In genomic region chr14:9695217-9695690, GRCm38 (mm10) we compare ENCODE assay signal across 19 mouse cellular contexts.
A peak's percentile ranks its signal among the peaks of the same experiment; 100 is the strongest.
DNase-seq lines count a peak whose midpoint lies in the region; ATAC-seq lines count a peak whose summit lies in the region.
"Had no signal": no experiment of that assay in that cellular context is flagged by ENCODE, and none has a peak within 500 bp of the region (broad histone marks: within the 10 kb centered on the region; RNA-seq: fewer than 3 reads in every experiment).

No protein-coding gene starts in this region.

- H3K4me2 ChIP-seq in hindbrain, embryonic 13.5 days: no peak overlapping the region
- no peak overlapping the region for H3K4me2 ChIP-seq in embryonic facial prominence, embryonic 14.5 days (ENCODE audit: low read depth, low read length)
- H3K4me2 ChIP-seq in midbrain, embryonic 15.5 days: no peak overlapping the region
- H3K4me2 ChIP-seq: embryonic facial prominence, embryonic 15.5 days; intestine, embryonic 15.5 days; limb, embryonic 15.5 days had no signal

- H3K9ac ChIP-seq in hindbrain, embryonic 13.5 days: no peak overlapping the region
- no peak overlapping the region for H3K9ac ChIP-seq in embryonic facial prominence, embryonic 14.5 days (ENCODE audit: low read depth, low read length)
- H3K9ac ChIP-seq in midbrain, embryonic 15.5 days: no peak overlapping the region
- H3K9ac ChIP-seq: embryonic facial prominence, embryonic 15.5 days; intestine, embryonic 15.5 days; limb, embryonic 15.5 days had no signal

- no peaks in the 10 kb centered on the region for H3K9me3 ChIP-seq in hindbrain, embryonic 10.5 days
- no peaks in the 10 kb centered on the region for H3K9me3 ChIP-seq in hindbrain, embryonic 13.5 days
- H3K9me3 ChIP-seq in embryonic facial prominence, embryonic 14.5 days (ENCODE audit: control insufficient read depth, low read length): no peaks in the 10 kb centered on the region
- H3K9me3 ChIP-seq in midbrain, embryonic 15.5 days: no peaks in the 10 kb centered on the region
- H3K9me3 ChIP-seq: embryonic facial prominence, embryonic 15.5 days; heart, embryonic 10.5 days; intestine, embryonic 15.5 days; limb, embryonic 15.5 days had no signal

- DNase-seq in hindbrain, embryonic 10.5 days (ENCODE audit: low spot score): peak; percentile 6
- peak; percentile 63 for DNase-seq in Muller cell, postnatal 12 days (ENCODE audit: inconsistent ontology term)
- DNase-seq in embryonic facial prominence, embryonic 14.5 days (ENCODE audit: low spot score): peak; percentile 15
- DNase-seq in heart, adult 9 months (ENCODE audit: low spot score in 2 of 2): no peak
- no peak for DNase-seq in spleen, adult 12 weeks (ENCODE audit: low spot score)
- DNase-seq in lung, postnatal 25 days (ENCODE audit: low spot score): no peak
- DNase-seq: adrenal gland, postnatal 14 days; cerebellum, postnatal 10 days; gastrocnemius, postnatal 14 days; heart, postnatal 14 days; lung, adult 18-20 months; lung, postnatal 4 days had no signal

- no peak for ATAC-seq in hindbrain, embryonic 13.5 days (ENCODE audit: low FRiP score)
- no peak for ATAC-seq in embryonic facial prominence, embryonic 14.5 days (ENCODE audit: low read depth)
- ATAC-seq in midbrain, embryonic 15.5 days (replicated peaks): peak; percentile 84
- ATAC-seq: intestine, embryonic 15.5 days had no signal

- peaks cover 53% of the 10 kb centered on the region for H3K27me3 ChIP-seq in hindbrain, embryonic 10.5 days (ENCODE audit: insufficient read depth, poor library complexity, severe bottlenecking)
- peaks cover 14% of the 10 kb centered on the region; the same call in 1 of the 2 replicates for H3K27me3 ChIP-seq in hindbrain, embryonic 13.5 days
- no peaks in the 10 kb centered on the region for H3K27me3 ChIP-seq in embryonic facial prominence, embryonic 14.5 days (replicated peaks; ENCODE audit: control insufficient read depth, insufficient read depth, low read length)
- H3K27me3 ChIP-seq in midbrain, embryonic 15.5 days (replicated peaks): 0 out of 2 replicates have a peak, but pooled peaks cover 4% of the 10 kb centered on the region
- H3K27me3 ChIP-seq: embryonic facial prominence, embryonic 15.5 days; intestine, embryonic 15.5 days; limb, embryonic 15.5 days had no signal

- H3K36me3 ChIP-seq in hindbrain, embryonic 10.5 days: no peaks in the 10 kb centered on the region
- no peaks in the 10 kb centered on the region for H3K36me3 ChIP-seq in hindbrain, embryonic 13.5 days
- H3K36me3 ChIP-seq in embryonic facial prominence, embryonic 14.5 days (ENCODE audit: control insufficient read depth, insufficient read depth, low read length): no peaks in the 10 kb centered on the region
- H3K36me3 ChIP-seq in midbrain, embryonic 15.5 days (replicated peaks): no peaks in the 10 kb centered on the region
- H3K36me3 ChIP-seq: embryonic facial prominence, embryonic 15.5 days; heart, embryonic 10.5 days; intestine, embryonic 15.5 days; limb, embryonic 15.5 days had no signal

- 44% methylated on average over 4 of the region's 4 CpGs for WGBS in hindbrain, embryonic 10.5 days
- 23% methylated on average over 4 of the region's 4 CpGs for WGBS in hindbrain, embryonic 13.5 days
- WGBS in embryonic facial prominence, embryonic 14.5 days: 54% methylated on average over 4 of the region's 4 CpGs
- 17% methylated on average over 4 of the region's 4 CpGs for WGBS in midbrain, embryonic 15.5 days

- H3K4me1 ChIP-seq in hindbrain, embryonic 10.5 days (replicated peaks): peaks cover 19% of the 10 kb centered on the region
- H3K4me1 ChIP-seq in hindbrain, embryonic 13.5 days (replicated peaks): 0 out of 2 replicates have a peak, but pooled peaks cover 7% of the 10 kb centered on the region
- H3K4me1 ChIP-seq in embryonic facial prominence, embryonic 14.5 days (ENCODE audit: control insufficient read depth, insufficient read depth, low read length): no peaks in the 10 kb centered on the region
- 0 out of 2 replicates have a peak, but pooled peaks cover 4% of the 10 kb centered on the region for H3K4me1 ChIP-seq in midbrain, embryonic 15.5 days
- H3K4me1 ChIP-seq: embryonic facial prominence, embryonic 15.5 days; heart, embryonic 10.5 days; intestine, embryonic 15.5 days; limb, embryonic 15.5 days had no signal

- no peak overlapping the region for H3K27ac ChIP-seq in hindbrain, embryonic 10.5 days
- no peak overlapping the region for H3K27ac ChIP-seq in hindbrain, embryonic 13.5 days
- no peak overlapping the region for H3K27ac ChIP-seq in embryonic facial prominence, embryonic 14.5 days (replicated peaks; ENCODE audit: low read depth, low read length)
- H3K27ac ChIP-seq in midbrain, embryonic 15.5 days: no peak overlapping the region
- H3K27ac ChIP-seq: embryonic facial prominence, embryonic 15.5 days; heart, embryonic 10.5 days; intestine, embryonic 15.5 days; layer of hippocampus, adult 2 months; limb, embryonic 15.5 days had no signal

- no peak overlapping the region for H3K4me3 ChIP-seq in hindbrain, embryonic 10.5 days
- no peak overlapping the region for H3K4me3 ChIP-seq in hindbrain, embryonic 13.5 days
- H3K4me3 ChIP-seq in embryonic facial prominence, embryonic 14.5 days (ENCODE audit: low read depth, low read length): no peak overlapping the region
- no peak overlapping the region for H3K4me3 ChIP-seq in midbrain, embryonic 15.5 days
- H3K4me3 ChIP-seq: embryonic facial prominence, embryonic 15.5 days; heart, embryonic 10.5 days; intestine, embryonic 15.5 days; layer of hippocampus, adult 2 months; limb, embryonic 15.5 days had no signal

Comparison
In these comparisons a context has a peak if more than half of its experiments do, and no peak if none do; other contexts are left out.
1. DNase-seq: peak in hindbrain, embryonic 10.5 days (single experiment), Muller cell, postnatal 12 days (single experiment) and embryonic facial prominence, embryonic 14.5 days (single experiment); none in heart, adult 9 months (0 of 2), spleen, adult 12 weeks (single experiment) and lung, postnatal 25 days (single experiment).